Mouse (Mus musculus) c-Kit-negative CD71-positive TER-119-positive erythroid progenitor cells, embryonic 14.5 days (primary cell): ENCODE results near the gene 1700066M21Rik.

Source experiments
- DNase-seq: peaks from one replicate; pipeline ENCODE4 v3.0.0-alpha.2; 2013; ENCODE audit warnings: low read depth, low spot score

The 1700066M21Rik gene

GRCm38 (mm10) chr1:57377376-57378341 is at the start of gene 1700066M21Rik:
Gene 1700066M21Rik (plus strand): TSS chr1:57377620.
- DNase-seq, result peak; percentile 85

- DNase-seq, result no peak
Measured at GRCm38 (mm10) chr1:57329285-57330093, 47.9 kb upstream of the 1700066M21Rik start.

GRCm38 (mm10) chr1:57330228-57330627 is 47.2 kb upstream of the 1700066M21Rik start:
- no peak for DNase-seq

- no peak for DNase-seq
Measured at GRCm38 (mm10) chr1:57332040-57332439, 45.4 kb upstream of the 1700066M21Rik start.

GRCm38 (mm10) chr1:57333550-57334213 is 43.7 kb upstream of the 1700066M21Rik start:
- no peak for DNase-seq

GRCm38 (mm10) chr1:57335200-57335599 is 42.2 kb upstream of the 1700066M21Rik start:
- DNase-seq, result no peak

- DNase-seq, result no peak
Measured at GRCm38 (mm10) chr1:57339156-57339796, 38.1 kb upstream of the 1700066M21Rik start.

- DNase-seq, result no peak
Measured at GRCm38 (mm10) chr1:57341197-57341596, 36.2 kb upstream of the 1700066M21Rik start.

GRCm38 (mm10) chr1:57347487-57347886 is 29.9 kb upstream of the 1700066M21Rik start:
- DNase-seq, result no peak

- no peak for DNase-seq
Measured at GRCm38 (mm10) chr1:57351941-57352340, 25.5 kb upstream of the 1700066M21Rik start.

GRCm38 (mm10) chr1:57358546-57358945 is 18.9 kb upstream of the 1700066M21Rik start:
- no peak for DNase-seq

- no peak for DNase-seq
Measured at GRCm38 (mm10) chr1:57367446-57367845, 10.0 kb upstream of the 1700066M21Rik start.

GRCm38 (mm10) chr1:57369111-57369510 is 8.3 kb upstream of the 1700066M21Rik start:
- no peak for DNase-seq

GRCm38 (mm10) chr1:57370451-57370850 is 7.0 kb upstream of the 1700066M21Rik start:
- DNase-seq, result no peak

GRCm38 (mm10) chr1:57375276-57375675 is 2.1 kb upstream of the 1700066M21Rik start:
- no peak for DNase-seq

- peak; percentile 12 for DNase-seq
Measured at GRCm38 (mm10) chr1:57376806-57377205, 614 bp upstream of the 1700066M21Rik start.

- no peak for DNase-seq
Measured at GRCm38 (mm10) chr1:57386519-57386918, 9.1 kb downstream of the 1700066M21Rik start.

- no peak for DNase-seq
Measured at GRCm38 (mm10) chr1:57387876-57388275, 10.5 kb downstream of the 1700066M21Rik start.

GRCm38 (mm10) chr1:57388402-57389155 is 11.2 kb downstream of the 1700066M21Rik start:
- no peak for DNase-seq

GRCm38 (mm10) chr1:57390993-57391790 is 13.8 kb downstream of the 1700066M21Rik start:
- DNase-seq, result no peak
